Mouse (Mus musculus) forebrain, embryonic 16.5 days (tissue): ENCODE measurements around the gene Cramp1l. TPM values are rescaled to one million over a fixed set of nuclear protein-coding genes. Genes with fewer than 3 reads are reported as not detected.

ENCODE experiments used
- polyA plus RNA-seq: library from polyadenylated mRNA; unstranded; fragments of >200 nt; fragmentation: Nextera tagmentation; extraction: Ambion mirVana; gene quantifications from 2 replicates; pipeline ENCODE4 v1.2.1, GENCODE M21; 2015

Cramp1l gene
- polyA plus RNA-seq, 1 experiment from 2014 or later, result 6.8 TPM

Other genes starting within 250 kb of the Cramp1l start
- gene Meiob, start 211.5 kb downstream of the Cramp1l start, polyA plus RNA-seq, result not detected in 2 replicates
- gene Hagh, start 175.6 kb downstream of the Cramp1l start, polyA plus RNA-seq, result 40.2 and 50.1 TPM in 2 replicates
- 14.4 and 17.8 TPM in 2 replicates for gene Fahd1, start 165.4 kb downstream of the Cramp1l start, polyA plus RNA-seq
- 0.19 TPM in 1 of 2 replicates, not detected in the other for gene Igfals, start 149.8 kb downstream of the Cramp1l start, polyA plus RNA-seq
- 66.8 and 71.1 TPM in 2 replicates for gene Nubp2, start 129.4 kb downstream of the Cramp1l start, polyA plus RNA-seq
- gene Spsb3, start 129.1 kb downstream of the Cramp1l start, polyA plus RNA-seq, result 82.1 and 86.8 TPM in 2 replicates
- 32.4 and 35.7 TPM in 2 replicates for gene Eme2, start 120.7 kb downstream of the Cramp1l start, polyA plus RNA-seq
- gene Mrps34, start 120.7 kb downstream of the Cramp1l start, polyA plus RNA-seq, result 72.3 and 79.8 TPM in 2 replicates
- gene Nme3, start 119.3 kb downstream of the Cramp1l start, polyA plus RNA-seq, result 63.4 and 76.1 TPM in 2 replicates
- gene Mapk8ip3, start 78.8 kb downstream of the Cramp1l start, polyA plus RNA-seq, result 100 and 114 TPM in 2 replicates
- gene Jpt2, start 55.1 kb downstream of the Cramp1l start, polyA plus RNA-seq, result 95.4 and 99.1 TPM in 2 replicates
- gene Ift140, start 297 bp upstream of the Cramp1l start, polyA plus RNA-seq, result 26.6 and 28.4 TPM in 2 replicates
- gene Tmem204, start 67.8 kb upstream of the Cramp1l start, polyA plus RNA-seq, result 12.0 and 12.5 TPM in 2 replicates
- gene Telo2, start 100.2 kb upstream of the Cramp1l start, polyA plus RNA-seq, result 47.0 and 62.9 TPM in 2 replicates
- gene Ptx4, start 105.0 kb upstream of the Cramp1l start, polyA plus RNA-seq, result not detected in 2 replicates
- 30.2 and 34.3 TPM in 2 replicates for gene Clcn7, start 117.6 kb upstream of the Cramp1l start, polyA plus RNA-seq
- not detected in 2 replicates for gene Ccdc154, start 146.7 kb upstream of the Cramp1l start, polyA plus RNA-seq
- gene Gm38655, start 159.7 kb upstream of the Cramp1l start, polyA plus RNA-seq, result not detected in 2 replicates
- 37.2 and 38.4 TPM in 2 replicates for gene BC003965, start 168.8 kb upstream of the Cramp1l start, polyA plus RNA-seq
- gene Unkl, start 172.6 kb upstream of the Cramp1l start, polyA plus RNA-seq, result 15.0 and 15.2 TPM in 2 replicates
- 83.8 and 99.9 TPM in 2 replicates for gene Gnptg, start 224.3 kb upstream of the Cramp1l start, polyA plus RNA-seq
- 62.2 and 62.9 TPM in 2 replicates for gene Tsr3, start 224.4 kb upstream of the Cramp1l start, polyA plus RNA-seq
- 7.9 and 22.5 TPM in 2 replicates for gene Baiap3, start 240.6 kb upstream of the Cramp1l start, polyA plus RNA-seq